Mouse (Mus musculus) megakaryocyte, embryonic 14.5 days (primary cell): ENCODE results near the gene Socs3. TPM values are rescaled to one million over a fixed set of nuclear protein-coding genes. Genes with fewer than 3 reads are reported as not detected.

Experiments
- H3K27me3 ChIP-seq: replicated peaks from 2 replicates; pipeline ENCODE3; 2012; ENCODE audit warnings: inconsistent platforms
- H3K36me3 ChIP-seq: replicated peaks from 2 replicates; pipeline ENCODE3; 2012; ENCODE audit warnings: low read length, inconsistent platforms, mixed read lengths
- H3K4me1 ChIP-seq: 2 replicates; pipeline ENCODE4 v1.6.1; 2012; ENCODE audit warnings: inconsistent platforms
- H3K4me3 ChIP-seq: replicated peaks from 2 replicates; pipeline ENCODE3; 2012; ENCODE audit warnings: moderate library complexity, mild to moderate bottlenecking, inconsistent platforms
- H3K9me3 ChIP-seq: 2 replicates; pipeline ENCODE4 v1.6.1; 2012; ENCODE audit warnings: inconsistent platforms
- FLI1 ChIP-seq: IDR thresholded peaks from 2 replicates; pipeline ENCODE4 v1.6.1; 2012; ENCODE audit warnings: low read length, inconsistent platforms, mixed read lengths
- GATA1 ChIP-seq: IDR thresholded peaks from 3 replicates; pipeline ENCODE4 v1.6.1; 2012; ENCODE audit warnings: mixed read lengths, low read length, inconsistent platforms, borderline replicate concordance
- polyA plus RNA-seq: library from polyadenylated mRNA; stranded (reverse); fragments of >175 nt; gene quantifications from 2 replicates; pipeline ENCODE4 v1.2.3, GENCODE M21; 2012; ENCODE audit warnings: low replicate concordance; ENCODE audit not compliant: insufficient read depth

Socs3 gene
- polyA plus RNA-seq, 1 experiment = 75.2 TPM

DNA sequence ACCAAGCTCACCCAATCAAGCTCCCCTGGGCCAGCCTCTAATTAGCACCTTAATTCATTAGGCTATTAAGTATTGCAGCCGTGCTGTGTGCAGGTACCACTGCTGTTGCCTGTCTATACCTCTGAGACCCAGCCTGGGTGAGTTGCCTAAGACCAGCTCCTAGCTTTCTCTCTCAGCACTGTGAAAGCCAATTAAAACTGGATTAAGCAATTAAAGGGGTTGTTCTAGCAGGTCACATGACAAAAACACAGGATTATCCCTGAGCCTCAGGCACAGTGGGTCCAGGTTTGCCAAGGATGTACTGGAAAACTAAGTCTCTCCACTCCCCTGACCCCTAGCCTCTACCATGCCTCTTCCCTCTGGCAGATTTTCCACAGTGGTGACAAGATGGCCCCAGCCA is 44.3 kb downstream of the Socs3 start:
- Histone ChIP-seq H3K4me3 (no peak overlapping the region), H3K4me1 (peaks cover 55% of the 10 kb centered on the region), H3K9me3 (no peaks in the 10 kb centered on the region), H3K27me3 (peaks cover 48% of the 10 kb centered on the region), H3K36me3 (no peaks in the 10 kb centered on the region)
- TF ChIP-seq GATA1 (no peak), FLI1 (no peak)

DNA sequence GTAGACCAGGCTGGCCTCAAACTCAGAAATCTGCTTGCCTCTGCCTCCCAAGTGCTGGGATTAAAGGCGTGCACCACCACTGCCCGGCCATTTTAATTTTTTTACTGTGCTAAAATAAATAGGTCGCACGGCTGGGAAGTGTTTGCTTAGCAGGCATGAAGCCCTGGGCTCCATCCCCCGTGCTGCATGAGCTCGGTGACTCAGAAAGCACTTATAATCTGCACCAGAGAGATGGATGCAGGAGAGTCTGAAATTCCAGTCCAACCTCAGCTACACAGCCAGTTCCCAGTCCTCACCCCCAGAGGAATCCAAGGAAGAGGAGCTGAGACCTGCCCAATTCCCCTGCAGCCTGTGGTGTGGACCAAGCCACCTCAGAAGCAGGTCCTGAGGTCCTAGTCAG is 45.4 kb downstream of the Socs3 start:
- Histone ChIP-seq H3K4me3 (no peak overlapping the region), H3K4me1 (peaks cover 48% of the 10 kb centered on the region), H3K36me3 (no peaks in the 10 kb centered on the region), H3K27me3 (peaks cover 43% of the 10 kb centered on the region), H3K9me3 (no peaks in the 10 kb centered on the region)
- TF ChIP-seq FLI1 (no peak), GATA1 (no peak)

DNA sequence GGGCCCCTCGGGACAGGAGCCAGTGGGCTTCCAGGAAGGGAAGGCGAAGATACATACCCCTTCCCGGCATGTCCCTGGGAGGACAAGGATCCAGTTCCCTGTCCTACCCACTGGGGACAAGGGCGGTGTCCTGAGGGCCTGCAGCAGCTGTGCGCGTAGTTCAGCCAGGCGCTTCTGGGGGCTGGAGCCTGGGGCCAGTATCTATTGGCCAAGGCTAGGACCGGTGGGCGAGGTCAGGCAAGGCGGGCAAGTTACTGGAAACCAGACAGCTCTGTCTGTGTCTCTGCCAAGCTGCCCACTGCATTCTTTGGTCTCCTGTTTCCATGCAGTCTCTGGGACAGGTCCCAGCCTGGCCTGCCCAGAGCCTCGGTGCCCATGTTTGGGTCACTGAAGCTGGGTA is 46.6 kb downstream of the Socs3 start:
- Histone ChIP-seq H3K27me3 (peaks cover 54% of the 10 kb centered on the region), H3K9me3 (no peaks in the 10 kb centered on the region), H3K4me3 (no peak overlapping the region), H3K36me3 (no peaks in the 10 kb centered on the region), H3K4me1 (peaks cover 52% of the 10 kb centered on the region)
- TF ChIP-seq FLI1 (no peak), GATA1 (no peak)

- peak overlapping the region; percentile 60 for H3K4me3 ChIP-seq
- H3K27me3 ChIP-seq = peaks cover 55% of the 10 kb centered on the region
- TF ChIP-seq GATA1 = no peak
- no peak for TF ChIP-seq FLI1
- H3K9me3 ChIP-seq = peaks cover 12% of the 10 kb centered on the region
- peaks cover 7% of the 10 kb centered on the region for H3K36me3 ChIP-seq
- H3K4me1 ChIP-seq = peaks cover 44% of the 10 kb centered on the region
Measured at GRCm38 (mm10) chr11:117919211-117919610, 50.6 kb downstream of the Socs3 start.

GRCm38 (mm10) chr11:117918541-117918940 is 51.3 kb downstream of the Socs3 start:
- H3K4me3 ChIP-seq = no peak overlapping the region
- H3K4me1 ChIP-seq = peaks cover 47% of the 10 kb centered on the region
- TF ChIP-seq GATA1 = no peak
- TF ChIP-seq FLI1 = no peak
- peaks cover 12% of the 10 kb centered on the region for H3K9me3 ChIP-seq
- H3K27me3 ChIP-seq = peaks cover 52% of the 10 kb centered on the region
- peaks cover 7% of the 10 kb centered on the region for H3K36me3 ChIP-seq

Other genes starting within 250 kb of the Socs3 start
- gene Tmc8, start 188.0 kb downstream of the Socs3 start, polyA plus RNA-seq = 104 and 477 TPM in 2 replicates
- gene Tmc6, start 187.8 kb downstream of the Socs3 start, polyA plus RNA-seq = 78.2 and 118 TPM in 2 replicates
- gene 6030468B19Rik, start 172.4 kb downstream of the Socs3 start, polyA plus RNA-seq = 17.2 and 27.7 TPM in 2 replicates
- gene Gm20708, start 160.4 kb downstream of the Socs3 start, polyA plus RNA-seq = not detected in 2 replicates
- gene Syngr2, start 160.4 kb downstream of the Socs3 start, polyA plus RNA-seq = 89.2 and 120 TPM in 2 replicates
- gene Afmid, start 144.1 kb downstream of the Socs3 start, polyA plus RNA-seq = 1.8 and 2.6 TPM in 2 replicates
- 12.9 and 17.2 TPM in 2 replicates for gene Tk1, start 144.0 kb downstream of the Socs3 start, polyA plus RNA-seq
- gene Birc5, start 120.8 kb downstream of the Socs3 start, polyA plus RNA-seq = 58.9 and 69.8 TPM in 2 replicates
- 0.07 TPM in 1 of 2 replicates, not detected in the other for gene Tmem235, start 109.3 kb downstream of the Socs3 start, polyA plus RNA-seq
- 6.0 and 6.4 TPM in 2 replicates for gene Tha1, start 96.6 kb downstream of the Socs3 start, polyA plus RNA-seq
- 16.0 and 43.0 TPM in 2 replicates for gene Pgs1, start 16.2 kb upstream of the Socs3 start, polyA plus RNA-seq
- gene Dnah17, start 160.6 kb upstream of the Socs3 start, polyA plus RNA-seq = 0.06 and 0.11 TPM in 2 replicates